Mouse (Mus musculus) lung, embryonic 16.5 days (tissue): ENCODE measurements around the gene Oas2. TPM values are rescaled to one million over a fixed set of nuclear protein-coding genes. Genes with fewer than 3 reads are reported as not detected.

Experiments
- ATAC-seq: fragments of 200-750 bp; cut with Nextera tagmentation; 2 replicates; pipeline ENCODE4 v1.8.0; 2017; ENCODE audit warnings: low read depth, mild to moderate bottlenecking, moderate library complexity
- H3K27ac ChIP-seq: fragments of 300-500 bp; sonication (generic); 2 replicates; pipeline ENCODE4 v1.5.1; 2014; ENCODE audit warnings: mild to moderate bottlenecking, control low read depth, low read length
- H3K27me3 ChIP-seq: fragments of 300-500 bp; sonication (generic); 2 replicates; pipeline ENCODE4 v1.6.1; 2014; ENCODE audit warnings: low read depth, low read length, mixed read lengths; ENCODE audit not compliant: control insufficient read depth, insufficient read depth
- H3K36me3 ChIP-seq: fragments of 300-500 bp; sonication (generic); 2 replicates; pipeline ENCODE4 v1.6.1; 2014; ENCODE audit warnings: low read length; ENCODE audit not compliant: control insufficient read depth, insufficient read depth
- H3K4me1 ChIP-seq: fragments of 300-500 bp; sonication (generic); replicated peaks from 2 replicates; pipeline ENCODE4 v1.6.1; 2014; ENCODE audit warnings: low read length, mixed read lengths; ENCODE audit not compliant: control insufficient read depth, insufficient read depth
- H3K4me2 ChIP-seq: fragments of 300-500 bp; sonication (generic); 2 replicates; pipeline ENCODE4 v1.6.1; 2014; ENCODE audit warnings: low read depth, low read length, control low read depth
- H3K4me3 ChIP-seq: fragments of 300-500 bp; sonication (generic); 2 replicates; pipeline ENCODE4 v1.5.1; 2014; ENCODE audit warnings: mild to moderate bottlenecking, low read length, control low read depth
- H3K9ac ChIP-seq: fragments of 300-500 bp; sonication (generic); 2 replicates; pipeline ENCODE4 v1.6.1; 2014; ENCODE audit warnings: low read length, control low read depth
- H3K9me3 ChIP-seq: fragments of 300-500 bp; sonication (generic); 2 replicates; pipeline ENCODE4 v1.6.1; 2016; ENCODE audit warnings: low read length; ENCODE audit not compliant: control insufficient read depth
- WGBS: fragments of 180-500 bp; shearing (Covaris S2); extraction: QIAGEN DNeasy Blood & Tissue Kit; methylation state at CpG from one replicate; pipeline ENCODE4 v1.1.7; 2014; 5-methylcytosine and 5-hydroxymethylcytosine counted together
- polyA plus RNA-seq: library from polyadenylated mRNA; unstranded; fragments of >200 nt; fragmentation: Nextera tagmentation; extraction: Ambion mirVana; gene quantifications from 2 replicates; pipeline ENCODE4 v1.2.1, GENCODE M21; 2015

Oas2 gene
- polyA plus RNA-seq, 1 experiment from 2014 or later = 0.23 TPM

GRCm38 (mm10) chr5:120680918-120681317 lies 68.7 kb downstream of the Oas2 start:
- H3K4me1 ChIP-seq = peaks cover 3% of the 10 kb centered on the region; the same call in 1 of the 2 replicates
- no peak overlapping the region for H3K4me3 ChIP-seq
- no peak overlapping the region; the same call in 1 of the 2 replicates for H3K9ac ChIP-seq
- H3K9me3 ChIP-seq = no peaks in the 10 kb centered on the region
- H3K4me2 ChIP-seq = no peak overlapping the region
- H3K36me3 ChIP-seq = no peaks in the 10 kb centered on the region
- no peak for ATAC-seq
- WGBS = 86% methylated on average over 18 of the region's 18 CpGs
- peaks cover 27% of the 10 kb centered on the region for H3K27me3 ChIP-seq
- H3K27ac ChIP-seq = no peak overlapping the region

Other genes starting within 250 kb of the Oas2 start
- 48.8 and 50.5 TPM in 2 replicates for gene Plbd2, start 246.2 kb downstream of the Oas2 start, polyA plus RNA-seq
- gene Slc8b1, start 238.7 kb downstream of the Oas2 start, polyA plus RNA-seq = 8.5 and 8.6 TPM in 2 replicates
- 17.8 and 18.0 TPM in 2 replicates for gene Tpcn1, start 161.2 kb downstream of the Oas2 start, polyA plus RNA-seq
- 1.2 and 1.9 TPM in 2 replicates for gene Iqcd, start 160.8 kb downstream of the Oas2 start, polyA plus RNA-seq
- gene Rita1, start 137.3 kb downstream of the Oas2 start, polyA plus RNA-seq = 13.8 and 14.0 TPM in 2 replicates
- gene Ddx54, start 137.1 kb downstream of the Oas2 start, polyA plus RNA-seq = 36.8 and 37.8 TPM in 2 replicates
- gene Cfap73, start 115.6 kb downstream of the Oas2 start, polyA plus RNA-seq = 0.94 and 1.5 TPM in 2 replicates
- 0.18 and 0.44 TPM in 2 replicates for gene Rasal1, start 101.0 kb downstream of the Oas2 start, polyA plus RNA-seq
- 2.4 and 3.2 TPM in 2 replicates for gene Dtx1, start 37.9 kb downstream of the Oas2 start, polyA plus RNA-seq
- gene Oas3, start 27.8 kb upstream of the Oas2 start, polyA plus RNA-seq = 0.10 and 0.11 TPM in 2 replicates
- gene Oas1e, start 45.7 kb upstream of the Oas2 start, polyA plus RNA-seq = not detected in 2 replicates
- 0.69 and 1.1 TPM in 2 replicates for gene Oas1c, start 62.7 kb upstream of the Oas2 start, polyA plus RNA-seq
- not detected in 2 replicates for gene Oas1f, start 97.5 kb upstream of the Oas2 start, polyA plus RNA-seq
- not detected in 2 replicates for gene Oas1h, start 111.6 kb upstream of the Oas2 start, polyA plus RNA-seq
- 0.20 and 0.21 TPM in 2 replicates for gene Oas1g, start 137.8 kb upstream of the Oas2 start, polyA plus RNA-seq
- 1.0 and 1.5 TPM in 2 replicates for gene Oas1a, start 157.7 kb upstream of the Oas2 start, polyA plus RNA-seq
- not detected in 2 replicates for gene Oas1d, start 164.7 kb upstream of the Oas2 start, polyA plus RNA-seq